Mouse (Mus musculus): Measurements from ENCODE around the gene Ccdc81.

DNA sequence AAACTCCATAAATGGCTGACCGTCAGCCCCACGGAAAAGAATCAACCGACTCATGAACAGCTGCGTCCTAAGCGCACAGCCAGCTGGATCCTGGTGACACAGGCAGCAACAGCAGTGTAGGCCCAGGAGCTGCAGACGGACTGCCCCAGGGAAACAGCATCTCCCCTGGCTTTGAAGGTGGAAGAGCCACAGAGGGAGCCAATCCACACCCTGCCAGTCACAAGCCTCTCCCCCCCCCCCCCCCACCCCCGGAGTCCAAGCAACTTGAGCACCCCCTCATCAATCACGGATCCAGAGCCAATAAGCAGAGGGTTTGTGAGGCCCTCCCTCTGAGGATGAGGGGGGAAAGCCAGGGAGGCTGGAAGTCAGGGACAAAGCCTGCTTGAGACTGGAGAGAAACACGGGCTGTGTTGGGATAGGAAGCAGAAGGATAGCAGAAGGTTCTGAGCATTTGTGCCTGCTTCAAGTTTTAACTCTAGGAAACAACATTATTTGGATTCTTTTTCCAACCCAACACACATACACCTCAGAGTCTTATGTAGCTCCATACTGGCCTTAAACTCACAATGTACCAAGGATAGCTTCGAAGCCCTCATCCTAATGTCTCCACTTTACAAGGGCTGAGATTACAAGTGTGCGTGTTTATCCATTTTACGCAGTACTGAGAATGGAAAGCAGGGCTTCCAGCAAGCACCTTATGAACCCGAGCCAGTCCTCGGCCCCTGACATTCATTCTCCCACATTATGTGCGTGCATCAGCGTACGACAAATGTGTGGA is 46.8 kb downstream of the Ccdc81 start:
- TF ChIP-seq EP300 (optimal IDR thresholded peaks at IDR 0.05) (no peak), CTCF (IDR thresholded peaks at IDR 0.05; ENCODE audit: low read depth) (no peak)
